Mouse (Mus musculus) forebrain, embryonic 16.5 days (tissue): ENCODE measurements around the gene Nxf7. TPM values are rescaled to one million over a fixed set of nuclear protein-coding genes. Genes with fewer than 3 reads are reported as not detected.
"Not testable (repeated sequence)": the region's sequence is repeated elsewhere in the genome, so short reads cannot be mapped to it uniquely, and the experiment has no call there.

Source experiments
- ATAC-seq: fragments of 200-750 bp; cut with Nextera tagmentation; 2 replicates; pipeline ENCODE4 v1.8.0; 2017; ENCODE audit warnings: mild to moderate bottlenecking, moderate library complexity
- H3K27ac ChIP-seq: fragments of 300-500 bp; sonication (generic); 2 replicates; pipeline ENCODE4 v1.5.1; 2014; ENCODE audit warnings: low read length, control low read depth
- H3K27me3 ChIP-seq: fragments of 300-500 bp; sonication (generic); replicated peaks from 2 replicates; pipeline ENCODE4 v1.6.1; 2014; ENCODE audit warnings: low read length; ENCODE audit not compliant: control insufficient read depth, insufficient read depth
- H3K36me3 ChIP-seq: fragments of 300-500 bp; sonication (generic); 2 replicates; pipeline ENCODE4 v1.6.1; 2014; ENCODE audit not compliant: control insufficient read depth, insufficient read depth
- H3K4me1 ChIP-seq: fragments of 300-500 bp; sonication (generic); replicated peaks from 2 replicates; pipeline ENCODE4 v1.6.1; 2014; ENCODE audit warnings: low read length; ENCODE audit not compliant: control insufficient read depth, insufficient read depth
- H3K4me2 ChIP-seq: fragments of 300-500 bp; sonication (generic); 2 replicates; pipeline ENCODE4 v1.6.1; 2014; ENCODE audit warnings: mild to moderate bottlenecking, low read length, control low read depth
- H3K4me3 ChIP-seq: fragments of 300-500 bp; sonication (generic); replicated peaks from 2 replicates; pipeline ENCODE4 v1.5.1; 2014; ENCODE audit warnings: mild to moderate bottlenecking, low read length, control low read depth
- H3K9ac ChIP-seq: fragments of 300-500 bp; sonication (generic); replicated peaks from 2 replicates; pipeline ENCODE4 v1.6.1; 2014; ENCODE audit warnings: low read depth, low read length, control low read depth
- H3K9me3 ChIP-seq: fragments of 300-500 bp; sonication (generic); 2 replicates; pipeline ENCODE4 v1.6.1; 2016; ENCODE audit warnings: low read length; ENCODE audit not compliant: control insufficient read depth
- WGBS: fragments of 180-500 bp; shearing (Covaris S2); extraction: QIAGEN DNeasy Blood & Tissue Kit; methylation state at CpG from one replicate; pipeline ENCODE4 v1.1.7; 2014; 5-methylcytosine and 5-hydroxymethylcytosine counted together
- polyA plus RNA-seq: library from polyadenylated mRNA; unstranded; fragments of >200 nt; fragmentation: Nextera tagmentation; extraction: Ambion mirVana; gene quantifications from 2 replicates; pipeline ENCODE4 v1.2.1, GENCODE M21; 2015

Gene Nxf7
- polyA plus RNA-seq, 1 experiment from 2014 or later, result not detected

DNA sequence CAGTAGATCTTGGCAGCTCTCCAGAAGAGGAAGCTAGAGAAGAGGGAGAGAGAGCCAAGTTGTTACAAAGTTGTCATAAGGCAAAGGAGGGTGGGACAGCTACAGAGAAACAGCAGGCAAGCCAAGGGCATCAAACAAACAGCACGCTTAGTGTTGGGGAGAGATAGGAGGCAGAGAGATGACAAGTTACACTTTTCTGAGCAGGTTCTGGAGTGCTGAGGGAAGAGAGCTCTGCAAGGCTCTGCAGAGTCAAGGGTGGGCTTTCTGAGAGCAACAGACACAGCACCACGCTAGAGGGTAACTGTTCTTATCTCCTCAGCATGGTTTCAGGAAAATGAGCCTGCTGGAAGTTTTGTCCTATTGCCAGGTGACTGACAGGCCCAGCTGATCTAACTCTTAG is 35.7 kb downstream of the Nxf7 start:
- Histone ChIP-seq H3K36me3 (no peaks in the 10 kb centered on the region), H3K4me2 (no peak overlapping the region), H3K27me3 (no peaks in the 10 kb centered on the region), H3K9me3 (no peaks in the 10 kb centered on the region), H3K27ac (no peak overlapping the region), H3K9ac (no peak overlapping the region), H3K4me3 (no peak overlapping the region), H3K4me1 (no peaks in the 10 kb centered on the region)
- WGBS, result 45% methylated on average over 2 of the region's 2 CpGs
- ATAC-seq, result no peak

DNA sequence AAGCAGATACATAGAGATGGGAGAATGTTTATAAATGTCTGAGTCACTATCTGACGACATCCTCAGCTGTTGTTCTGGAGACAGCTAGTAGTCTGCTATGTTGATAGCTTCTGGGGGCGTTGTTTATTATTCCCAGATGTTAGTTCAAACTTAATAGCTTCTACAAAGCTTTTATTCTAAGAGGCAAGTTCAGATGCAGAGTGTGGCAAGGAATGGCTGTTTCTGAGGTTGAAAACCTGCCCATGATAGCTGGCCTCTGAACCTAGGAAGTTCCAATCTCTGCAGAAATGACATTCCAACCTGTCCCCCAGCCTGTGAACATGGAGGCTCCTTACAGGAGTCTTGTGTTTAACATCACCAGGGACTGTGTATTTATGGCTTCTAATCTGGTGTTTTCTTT is 36.9 kb downstream of the Nxf7 start:
- 73% methylated on average over 2 of the region's 2 CpGs for WGBS
- H3K9me3 ChIP-seq, H3K27ac ChIP-seq, ATAC-seq, H3K4me2 ChIP-seq, H3K9ac ChIP-seq, H3K27me3 ChIP-seq, H3K36me3 ChIP-seq, H3K4me1 ChIP-seq, H3K4me3 ChIP-seq: not testable (repeated sequence)

DNA sequence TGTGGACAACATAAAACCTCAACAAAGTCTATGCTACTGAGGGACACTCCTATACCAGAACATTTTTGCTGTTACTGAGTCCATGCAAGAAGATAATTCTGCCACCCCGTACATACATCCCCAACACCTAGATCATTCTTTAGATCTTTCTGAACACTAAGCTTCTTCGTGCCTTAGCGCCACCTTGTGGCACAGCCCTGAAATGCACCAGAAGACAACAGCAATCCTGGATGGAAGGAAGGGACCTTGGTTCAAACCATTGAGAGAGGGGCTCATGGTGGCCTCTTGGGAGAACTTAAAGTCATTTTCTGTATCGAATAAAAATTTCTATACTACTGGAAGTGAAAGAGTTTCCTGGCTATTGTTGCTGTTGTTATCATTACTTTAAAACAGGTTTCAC is 37.6 kb downstream of the Nxf7 start:
- 15% methylated on average over 3 of the region's 4 CpGs for WGBS
- not testable (repeated sequence) for H3K4me2 ChIP-seq, H3K36me3 ChIP-seq, H3K9me3 ChIP-seq, H3K27ac ChIP-seq, H3K27me3 ChIP-seq, ATAC-seq, H3K4me3 ChIP-seq, H3K4me1 ChIP-seq, H3K9ac ChIP-seq

GRCm38 (mm10) chrX:135559665-135560064 is 38.9 kb downstream of the Nxf7 start:
- not testable (repeated sequence) for H3K9me3 ChIP-seq, ATAC-seq, H3K27me3 ChIP-seq, H3K9ac ChIP-seq, H3K4me3 ChIP-seq, H3K4me2 ChIP-seq, H3K4me1 ChIP-seq, H3K27ac ChIP-seq, H3K36me3 ChIP-seq
- 26% methylated on average over 8 of the region's 8 CpGs for WGBS

Other genes starting within 250 kb of the Nxf7 start
- not detected in 2 replicates for gene Gm5128, start 225.5 kb downstream of the Nxf7 start, polyA plus RNA-seq
- not detected in 2 replicates for gene Gm7903, start 164.9 kb downstream of the Nxf7 start, polyA plus RNA-seq
- not detected in 2 replicates for gene AV320801, start 104.2 kb downstream of the Nxf7 start, polyA plus RNA-seq
- not detected in 2 replicates for gene Prame, start 28.9 kb upstream of the Nxf7 start, polyA plus RNA-seq
- gene Tcp11x2, start 95.0 kb upstream of the Nxf7 start, polyA plus RNA-seq, result not detected in 2 replicates
- not detected in 2 replicates for gene Tmsb15a, start 126.5 kb upstream of the Nxf7 start, polyA plus RNA-seq
- gene Armcx5, start 144.0 kb upstream of the Nxf7 start, polyA plus RNA-seq, result 11.5 and 13.8 TPM in 2 replicates
- 139 and 173 TPM in 2 replicates for gene Gprasp1, start 144.0 kb upstream of the Nxf7 start, polyA plus RNA-seq
- gene Bhlhb9, start 198.8 kb upstream of the Nxf7 start, polyA plus RNA-seq, result 106 and 110 TPM in 2 replicates
- gene Gprasp2, start 240.3 kb upstream of the Nxf7 start, polyA plus RNA-seq, result 107 and 144 TPM in 2 replicates